Mouse (Mus musculus) megakaryocyte, embryonic 14.5 days (primary cell): ENCODE measurements at regions not wholly inside any gene's neighbourhood (a gene's known extent, or its start where the extent isn't known, plus 50 kb on each side); places are given as distances from the start of the nearest gene placed in this dataset.

Source experiments
- FLI1 ChIP-seq: IDR thresholded peaks from 2 replicates; pipeline ENCODE4 v1.6.1; 2012; ENCODE audit warnings: low read length, inconsistent platforms, mixed read lengths
- GATA1 ChIP-seq: IDR thresholded peaks from 3 replicates; pipeline ENCODE4 v1.6.1; 2012; ENCODE audit warnings: mixed read lengths, low read length, inconsistent platforms, borderline replicate concordance

DNA sequence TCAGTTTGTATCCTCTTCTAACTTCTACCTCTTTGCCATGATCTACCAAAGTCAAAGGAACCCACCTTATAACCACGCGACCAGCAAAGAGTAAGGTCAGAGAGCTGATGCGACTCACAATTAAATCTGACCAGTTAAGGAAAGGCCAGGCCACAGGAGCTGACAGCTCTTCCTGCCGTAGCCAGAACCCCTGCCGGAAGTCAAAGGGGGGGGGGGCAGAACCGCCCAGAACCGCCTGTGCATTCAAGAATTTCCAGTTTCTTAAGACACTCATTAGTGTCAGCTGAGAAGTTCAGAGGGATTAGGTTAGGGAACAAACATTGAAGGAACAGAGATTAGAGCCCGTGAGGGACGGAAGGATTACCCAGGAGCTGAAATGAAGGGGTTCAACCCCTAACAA is 51.0 kb upstream of the Nfe2l3 start:
- no peak for TF ChIP-seq GATA1
- TF ChIP-seq FLI1: no peak
